Mouse (Mus musculus) ES-Bruce4 (cell line): ENCODE data around the gene Cmtr1.

ENCODE experiments used
- CTCF ChIP-seq: IDR thresholded peaks from one replicate; pipeline ENCODE4 v1.8.1; 2011; ENCODE audit warnings: low read depth, low read length
- EP300 ChIP-seq: IDR thresholded peaks from 2 replicates; pipeline ENCODE4 v1.6.1; 2011; ENCODE audit warnings: low read depth, low read length; ENCODE audit not compliant: insufficient read depth

DNA sequence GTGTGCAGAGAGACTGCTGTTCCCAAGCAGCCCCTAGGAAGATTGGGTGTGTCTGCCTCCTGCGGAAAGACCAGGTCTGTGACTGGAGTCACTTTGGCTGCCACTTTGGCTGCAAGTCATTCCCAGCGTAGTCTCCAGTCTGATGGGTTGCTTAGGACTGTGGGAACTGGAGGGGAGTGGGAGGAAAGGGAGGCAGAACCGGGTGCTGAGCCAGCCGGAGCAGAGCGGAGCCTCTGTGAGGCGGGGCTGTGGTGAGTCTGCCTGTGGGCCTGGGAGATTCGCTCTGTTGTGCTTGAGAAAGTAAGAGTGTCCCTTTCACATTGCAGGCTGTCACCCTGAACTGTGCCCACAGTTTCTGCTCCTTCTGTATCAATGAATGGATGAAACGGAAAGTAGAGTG, 24.9 kb upstream of the Cmtr1 start:
- TF ChIP-seq CTCF (no peak), EP300 (no peak)
